ENCODE assay signal across 8 mouse cellular contexts in the genomic region with DNA sequence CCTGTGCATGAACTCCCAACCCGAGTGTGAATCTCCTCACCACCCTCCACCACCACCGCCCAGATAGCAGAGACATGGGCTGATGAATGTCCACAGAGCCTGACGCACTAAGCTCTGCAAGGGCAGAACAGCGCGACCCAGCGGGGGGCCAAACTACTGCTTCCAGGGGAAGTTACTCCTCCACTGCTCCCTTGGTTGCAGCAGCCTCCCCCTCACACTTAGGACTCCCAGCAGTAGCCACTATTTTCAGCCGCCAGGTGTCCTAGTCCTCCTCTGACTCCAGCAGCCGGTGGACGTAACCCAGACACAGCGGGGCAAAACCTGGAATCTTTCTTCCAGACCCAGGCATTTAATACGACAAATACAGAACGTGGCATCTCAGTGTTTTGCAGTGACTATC. TPM values are rescaled to one million over a fixed set of nuclear protein-coding genes. Genes with fewer than 3 reads are reported as not detected.
DNase-seq lines count a peak whose midpoint lies in the region; ATAC-seq lines count a peak whose summit lies in the region.

No protein-coding gene starts in this region.

- no peaks in the 10 kb centered on the region for H3K4me1 ChIP-seq in intestine, embryonic 14.5 days (replicated peaks; ENCODE audit: control insufficient read depth, insufficient read depth, low read length)
- H3K4me1 ChIP-seq in intestine, embryonic 15.5 days (replicated peaks) = no peaks in the 10 kb centered on the region
- no peaks in the 10 kb centered on the region for H3K4me1 ChIP-seq in embryonic facial prominence, embryonic 10.5 days
- no peaks in the 10 kb centered on the region for H3K4me1 ChIP-seq in kidney, embryonic 16.5 days (ENCODE audit: insufficient read depth, low read length)

- H3K9ac ChIP-seq in intestine, embryonic 14.5 days (ENCODE audit: low read length) = no peak overlapping the region
- no peak overlapping the region for H3K9ac ChIP-seq in intestine, embryonic 15.5 days
- H3K9ac ChIP-seq in kidney, embryonic 16.5 days (replicated peaks; ENCODE audit: low read length) = no peak overlapping the region

- H3K9me3 ChIP-seq in intestine, embryonic 14.5 days (ENCODE audit: control insufficient read depth, low read length) = no peaks in the 10 kb centered on the region
- H3K9me3 ChIP-seq in intestine, embryonic 15.5 days = no peaks in the 10 kb centered on the region
- H3K9me3 ChIP-seq in embryonic facial prominence, embryonic 10.5 days = no peaks in the 10 kb centered on the region
- H3K9me3 ChIP-seq in kidney, embryonic 16.5 days (ENCODE audit: low read length) = no peaks in the 10 kb centered on the region

- 12% methylated on average over 12 of the region's 12 CpGs for WGBS in intestine, embryonic 14.5 days
- 12% methylated on average over 12 of the region's 12 CpGs for WGBS in intestine, embryonic 15.5 days
- WGBS in embryonic facial prominence, embryonic 10.5 days = 15% methylated on average over 12 of the region's 12 CpGs
- 11% methylated on average over 12 of the region's 12 CpGs for WGBS in kidney, embryonic 16.5 days

- no peaks in the 10 kb centered on the region for H3K36me3 ChIP-seq in intestine, embryonic 14.5 days (ENCODE audit: control insufficient read depth, insufficient read depth, low read length)
- no peaks in the 10 kb centered on the region for H3K36me3 ChIP-seq in intestine, embryonic 15.5 days
- no peaks in the 10 kb centered on the region for H3K36me3 ChIP-seq in embryonic facial prominence, embryonic 10.5 days (replicated peaks)
- H3K36me3 ChIP-seq in kidney, embryonic 16.5 days (ENCODE audit: insufficient read depth, low read length) = no peaks in the 10 kb centered on the region

- H3K27ac ChIP-seq in intestine, embryonic 14.5 days (ENCODE audit: low read depth) = no peak overlapping the region
- H3K27ac ChIP-seq in intestine, embryonic 15.5 days = no peak overlapping the region
- no peak overlapping the region for H3K27ac ChIP-seq in embryonic facial prominence, embryonic 10.5 days (replicated peaks)
- H3K27ac ChIP-seq in kidney, embryonic 16.5 days (ENCODE audit: low read length) = no peak overlapping the region

- no peak overlapping the region for H3K4me3 ChIP-seq in intestine, embryonic 14.5 days (ENCODE audit: low read depth, low read length)
- no peak overlapping the region for H3K4me3 ChIP-seq in intestine, embryonic 15.5 days (replicated peaks)
- H3K4me3 ChIP-seq in embryonic facial prominence, embryonic 10.5 days = no peak overlapping the region
- H3K4me3 ChIP-seq in kidney, embryonic 16.5 days (ENCODE audit: low read length) = no peak overlapping the region

- H3K27me3 ChIP-seq in intestine, embryonic 14.5 days (replicated peaks; ENCODE audit: control insufficient read depth, insufficient read depth, low read length) = no peaks in the 10 kb centered on the region
- no peaks in the 10 kb centered on the region for H3K27me3 ChIP-seq in intestine, embryonic 15.5 days (replicated peaks)
- no peaks in the 10 kb centered on the region for H3K27me3 ChIP-seq in embryonic facial prominence, embryonic 10.5 days (replicated peaks; ENCODE audit: low read depth, poor library complexity, severe bottlenecking)
- H3K27me3 ChIP-seq in kidney, embryonic 16.5 days (ENCODE audit: insufficient read depth, low read length) = no peaks in the 10 kb centered on the region

- no peak for ATAC-seq in intestine, embryonic 14.5 days (replicated peaks; ENCODE audit: low FRiP score, low TSS enrichment, low read depth)
- no peak for ATAC-seq in intestine, embryonic 15.5 days
- ATAC-seq in kidney, embryonic 16.5 days (ENCODE audit: low FRiP score, low TSS enrichment) = 0 out of 2 replicates have a peak, but pooled peaks have one; percentile 67

- peak; percentile 55 for DNase-seq in intestine, embryonic 14.5 days (ENCODE audit: low spot score)
- peak; percentile 76 for DNase-seq in WW6 (ENCODE audit: low read depth, low spot score)
- peak; percentile 42 for DNase-seq in embryonic facial prominence, embryonic 10.5 days (ENCODE audit: low spot score)
- DNase-seq in retina, postnatal 1 day = peak; percentile 56
- DNase-seq in layer of hippocampus, postnatal 36 days = no peak
- DNase-seq in frontal cortex, postnatal 14 days (ENCODE audit: low spot score in 2 of 2) = no peak

- no peak overlapping the region for H3K4me2 ChIP-seq in intestine, embryonic 14.5 days (ENCODE audit: low read length)
- H3K4me2 ChIP-seq in intestine, embryonic 15.5 days (replicated peaks) = no peak overlapping the region
- no peak overlapping the region; the same call in 1 of the 2 replicates for H3K4me2 ChIP-seq in kidney, embryonic 16.5 days (replicated peaks; ENCODE audit: low read depth, low read length)

RNA-seq across cellular contexts. Expression of gene Zfp871, which starts 34.5 kb away (rescaled TPM):
- polyA plus RNA-seq in intestine, embryonic 14.5 days (2014; fragmentation: Nextera tagmentation; extraction: Ambion mirVana) = 45.7 and 55.4 TPM in 2 replicates
- 26.7 and 28.9 TPM in 2 replicates for polyA plus RNA-seq in intestine, embryonic 15.5 days (2015; fragmentation: Nextera tagmentation; extraction: Ambion mirVana)
- 49.7 and 51.9 TPM in 2 replicates for polyA plus RNA-seq in embryonic facial prominence, embryonic 10.5 days (2016; fragmentation: Nextera tagmentation; extraction: Ambion mirVana)
- polyA plus RNA-seq in kidney, embryonic 16.5 days (2015; fragmentation: Nextera tagmentation; extraction: Ambion mirVana) = 34.9 and 43.0 TPM in 2 replicates
- 100 to 1,000 TPM in 1 of 2 experiments, 10 to 100 TPM in 1; 98.6 to 106 TPM for total RNA-seq in layer of hippocampus, postnatal 36 days (2021)

RNA-seq across cellular contexts. Expression of gene Zfp811, which starts 56.1 kb away (rescaled TPM):
- polyA plus RNA-seq in intestine, embryonic 14.5 days (2014; fragmentation: Nextera tagmentation; extraction: Ambion mirVana) = 5.3 and 6.1 TPM in 2 replicates
- 3.4 and 4.1 TPM in 2 replicates for polyA plus RNA-seq in intestine, embryonic 15.5 days (2015; fragmentation: Nextera tagmentation; extraction: Ambion mirVana)
- 12.0 and 13.3 TPM in 2 replicates for polyA plus RNA-seq in embryonic facial prominence, embryonic 10.5 days (2016; fragmentation: Nextera tagmentation; extraction: Ambion mirVana)
- polyA plus RNA-seq in kidney, embryonic 16.5 days (2015; fragmentation: Nextera tagmentation; extraction: Ambion mirVana) = 2.7 and 3.3 TPM in 2 replicates
- total RNA-seq in layer of hippocampus, postnatal 36 days (2021) = 1 to 10 TPM; 7.0 to 7.9 TPM

Comparison
In these comparisons a context has a peak if more than half of its experiments do, and no peak if none do; other contexts are left out.
1. DNase-seq: peak in intestine, embryonic 14.5 days (single experiment), WW6 (single experiment), embryonic facial prominence, embryonic 10.5 days (single experiment) and retina, postnatal 1 day (single experiment); none in layer of hippocampus, postnatal 36 days (0 of 2) and frontal cortex, postnatal 14 days (0 of 2).